Mouse (Mus musculus) right cerebral cortex, postnatal 10 days (tissue): ENCODE data around the gene Itih3.
A peak's percentile ranks its signal among the peaks of the same experiment; 100 is the strongest.

Experiments used
- DNase-seq, 2 experiments: peaks; one replicate each; pipeline ENCODE4 v3.0.0; 2021; ENCODE audit warnings: low spot score in 2 of 2

The Itih3 gene

GRCm38 (mm10) chr14:30902628-30903027 lies 20.9 kb downstream of the Itih3 start:
- no peak for DNase-seq

DNA sequence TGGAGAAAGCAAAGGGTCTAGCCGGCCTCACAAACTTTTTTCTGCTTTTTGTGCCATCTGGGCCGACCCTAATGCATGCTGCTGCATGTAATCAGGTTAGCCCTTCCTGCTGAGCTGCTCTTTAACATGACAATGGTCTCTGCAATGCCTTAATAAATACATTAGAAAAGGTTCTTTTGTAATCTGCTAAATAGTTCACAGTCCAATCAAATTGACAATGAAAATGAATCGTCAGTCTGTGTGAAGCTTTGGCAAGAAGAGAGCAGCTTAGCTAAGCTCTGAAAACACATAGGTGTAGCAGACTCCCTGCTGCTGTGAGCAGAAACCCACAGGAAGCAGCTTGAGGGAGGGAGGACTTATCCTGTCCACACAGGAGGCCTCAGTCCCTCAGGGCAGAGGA lies 23.6 kb downstream of the Itih3 start:
- no peak for DNase-seq

DNA sequence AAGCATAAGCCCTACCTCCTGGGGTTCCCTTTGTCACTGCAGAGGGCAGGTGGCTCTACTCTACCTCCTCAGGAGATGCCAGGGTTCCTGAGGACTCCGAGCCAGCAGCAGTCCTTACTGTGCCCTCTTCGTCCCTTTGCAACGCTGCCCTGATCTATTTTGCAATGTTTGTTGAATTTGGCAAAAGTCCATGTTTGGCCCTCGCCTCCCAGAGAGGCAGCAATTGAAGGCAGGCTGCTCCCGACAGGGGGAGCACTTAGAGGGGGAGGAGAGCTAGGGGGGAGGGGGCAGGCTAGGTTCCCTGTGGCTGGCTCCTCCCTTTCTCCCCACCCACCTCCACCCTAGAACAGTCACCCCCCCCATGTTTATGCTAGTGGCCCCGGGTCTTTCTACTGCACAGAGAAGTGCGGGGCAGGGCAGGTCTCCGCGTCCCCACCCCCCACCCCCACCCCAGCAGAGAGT lies 35.3 kb downstream of the Itih3 start:
- no peak for DNase-seq

DNA sequence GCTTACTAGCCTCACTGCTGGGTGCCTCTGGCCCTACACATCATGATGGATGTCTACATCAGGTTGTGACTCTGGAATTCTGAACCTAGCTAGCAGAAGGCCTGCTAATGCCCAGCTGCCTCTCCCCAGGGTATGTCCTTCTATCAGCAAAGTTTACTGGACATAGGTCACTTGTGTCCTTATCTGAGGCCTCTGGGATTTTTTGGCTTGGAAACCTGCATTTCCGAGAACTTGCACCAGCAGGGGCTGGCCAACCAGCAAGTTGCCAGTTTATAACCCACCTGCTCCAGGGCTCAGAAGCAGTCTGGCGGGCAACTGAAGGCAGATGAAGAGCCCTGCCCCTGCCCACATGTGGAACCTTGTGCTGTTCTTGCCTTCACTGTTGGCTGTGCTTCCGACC lies 37.4 kb downstream of the Itih3 start, which contains the start of gene Itih4:
Gene Itih4 (plus strand): TSS at position 273 of the 400 bp plus-strand sequence.
- DNase-seq, result no peak

DNA sequence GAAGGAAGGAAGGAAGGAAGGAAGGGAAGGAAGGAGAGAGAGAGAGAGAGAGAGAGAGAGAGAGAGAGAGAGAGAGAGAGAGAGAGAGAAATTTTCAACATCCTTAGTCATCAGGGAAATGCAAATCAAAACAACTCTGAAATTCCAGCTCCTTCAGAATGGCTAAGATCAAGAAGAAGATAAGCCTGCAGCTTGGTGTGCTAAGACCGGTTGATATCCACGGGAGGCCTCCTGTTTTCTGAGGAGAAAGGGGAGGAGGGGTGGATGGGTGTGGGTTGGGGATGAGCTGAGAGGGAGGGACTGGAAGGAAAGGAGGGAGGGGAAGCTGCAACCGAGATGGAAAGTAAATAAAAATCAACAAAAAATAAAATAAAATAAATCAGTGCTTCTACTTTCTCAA lies 38.3 kb downstream of the Itih3 start:
- DNase-seq, result no peak

DNA sequence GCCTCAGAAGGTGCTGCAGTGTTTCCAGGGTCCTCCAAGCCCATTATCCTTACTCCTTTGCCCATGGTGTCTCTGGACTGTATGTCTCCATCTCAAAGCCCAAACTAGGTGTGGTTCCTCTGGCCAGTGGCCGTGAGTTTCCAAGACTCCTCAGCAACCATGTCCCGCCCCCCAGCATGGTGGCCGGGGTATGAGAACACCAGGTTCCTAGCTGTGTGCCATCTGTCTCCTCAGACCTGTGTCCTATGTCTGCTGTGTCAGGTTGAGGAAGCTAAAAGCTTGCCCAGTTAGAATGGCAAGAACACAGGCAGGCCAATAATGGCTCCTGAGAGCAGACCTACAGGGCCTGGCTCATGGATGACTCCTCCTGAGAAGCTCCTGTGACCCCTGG lies 41.8 kb downstream of the Itih3 start:
- no peak for DNase-seq

DNA sequence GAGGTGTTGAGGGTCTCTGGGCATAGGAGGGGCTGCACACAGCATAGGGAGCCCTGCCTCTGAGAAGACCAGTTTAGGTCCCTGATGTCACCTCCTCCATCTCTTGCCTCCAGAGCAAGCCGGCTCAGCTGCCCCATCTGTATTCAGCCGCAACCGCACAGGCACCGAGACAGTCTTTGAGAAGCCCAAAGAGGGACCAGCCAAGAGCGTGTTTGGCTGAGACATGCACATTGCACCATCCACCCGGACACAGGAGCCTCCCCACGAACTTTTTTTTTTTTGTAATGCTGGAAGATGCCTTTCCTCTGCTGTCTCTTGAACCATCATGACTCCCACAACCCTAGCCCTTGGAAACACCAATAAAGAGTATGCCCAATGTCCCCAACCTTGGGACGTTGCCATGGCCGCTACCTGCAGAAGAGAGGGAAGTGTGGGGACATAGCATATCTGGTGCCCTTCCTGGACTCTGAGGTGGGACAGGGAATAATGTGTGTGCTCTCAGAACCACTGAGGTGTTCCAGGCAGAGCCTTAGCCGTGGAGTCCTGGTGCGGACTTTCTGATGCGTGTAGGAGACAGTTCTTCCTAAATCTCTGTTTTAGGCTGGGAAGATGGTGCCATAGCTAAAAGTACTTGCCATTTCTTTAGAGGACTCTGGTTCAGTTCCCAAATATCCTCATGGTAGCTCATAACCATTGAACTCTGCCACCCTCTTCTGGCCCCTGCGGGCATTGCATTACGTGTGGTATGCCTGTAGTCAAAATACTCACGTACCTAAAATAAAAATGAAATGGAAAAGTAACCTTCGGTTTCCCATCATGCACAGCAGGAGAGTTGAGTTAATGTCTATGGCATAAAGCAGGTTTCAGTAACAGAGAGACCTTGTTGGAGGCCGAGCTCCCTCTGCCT lies 42.5 kb downstream of the Itih3 start:
- DNase-seq, result peak in 1 of 2 experiments; percentile 70

DNA sequence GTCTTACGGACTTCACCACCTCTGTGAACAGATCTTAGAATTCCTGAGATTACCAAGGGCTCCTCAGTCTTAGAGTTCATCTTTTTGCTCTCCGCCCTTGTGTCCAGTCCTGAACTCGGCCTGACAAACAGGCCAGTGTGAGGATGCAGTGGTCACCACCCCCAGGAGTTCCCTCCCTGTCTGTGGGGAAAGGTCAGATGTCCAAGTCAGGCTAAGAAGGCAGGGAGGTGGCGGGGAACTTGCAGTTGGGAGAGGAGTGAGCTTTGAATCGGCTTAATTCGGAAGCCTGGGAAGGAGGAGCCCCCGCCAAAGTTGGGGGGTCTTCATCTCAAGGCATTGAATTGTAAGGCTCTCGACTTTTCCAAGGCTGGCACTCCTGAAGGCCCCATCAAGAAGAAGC lies 43.3 kb downstream of the Itih3 start:
- DNase-seq, result no peak

DNA sequence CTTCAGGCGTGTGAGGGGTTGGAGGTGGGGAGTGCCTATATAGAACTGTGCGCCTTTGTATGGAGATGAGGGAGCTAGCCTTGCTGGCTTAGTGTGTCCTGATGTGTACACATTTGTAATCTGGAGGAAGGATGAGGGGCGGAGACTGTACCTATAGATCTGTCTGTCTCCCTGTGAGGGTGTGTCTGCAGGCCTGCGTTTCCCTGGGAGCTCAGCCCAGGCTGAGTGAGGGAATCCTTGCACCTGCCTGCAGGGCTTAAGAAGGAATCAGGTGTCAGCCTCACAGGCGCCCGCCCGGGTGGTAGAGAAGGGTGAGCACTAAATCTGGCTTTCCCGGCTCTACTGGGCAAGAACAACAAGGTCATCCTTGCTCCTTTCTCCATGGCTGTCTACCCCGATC lies 43.8 kb downstream of the Itih3 start:
- DNase-seq, result no peak

GRCm38 (mm10) chr14:30878958-30879571 lies 44.5 kb downstream of the Itih3 start, which contains the start of gene Mustn1:
Mustn1 (plus strand) TSS chr14:30879200.
- DNase-seq, result peak in 1 of 2 experiments; percentile 56

- no peak for DNase-seq
Measured at GRCm38 (mm10) chr14:30877827-30878226, 45.7 kb downstream of the Itih3 start.

DNA sequence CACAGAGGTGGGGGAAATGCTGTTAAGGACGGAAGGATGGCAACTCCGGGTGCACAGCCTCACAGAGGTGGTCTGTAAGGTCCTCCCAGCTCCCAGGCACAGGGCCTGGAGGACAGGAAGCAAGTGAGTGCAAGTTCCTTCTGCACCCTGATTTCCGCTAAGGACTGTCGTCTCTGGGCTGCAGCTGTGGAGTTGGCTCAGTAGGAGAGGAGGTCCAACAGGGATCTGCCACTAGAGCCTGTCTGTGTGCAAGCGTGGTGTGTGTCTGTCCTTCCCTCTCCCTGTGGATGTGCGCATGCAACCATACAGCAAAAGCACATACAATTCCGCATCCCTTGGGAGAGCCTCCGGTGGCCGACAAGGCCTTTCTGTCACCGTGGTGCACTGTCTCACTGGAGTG lies 47.1 kb downstream of the Itih3 start:
- no peak for DNase-seq

- no peak for DNase-seq
Measured at GRCm38 (mm10) chr14:30875955-30876354, 47.6 kb downstream of the Itih3 start.

- DNase-seq, result no peak
Measured at GRCm38 (mm10) chr14:30875130-30875865, 48.3 kb downstream of the Itih3 start.

GRCm38 (mm10) chr14:30874095-30874700 lies 49.4 kb downstream of the Itih3 start:
- peak in 1 of 2 experiments; percentile 23 for DNase-seq

GRCm38 (mm10) chr14:30870206-30871147 lies 53.1 kb downstream of the Itih3 start:
- peak in 1 of 2 experiments; percentile 53 for DNase-seq

DNA sequence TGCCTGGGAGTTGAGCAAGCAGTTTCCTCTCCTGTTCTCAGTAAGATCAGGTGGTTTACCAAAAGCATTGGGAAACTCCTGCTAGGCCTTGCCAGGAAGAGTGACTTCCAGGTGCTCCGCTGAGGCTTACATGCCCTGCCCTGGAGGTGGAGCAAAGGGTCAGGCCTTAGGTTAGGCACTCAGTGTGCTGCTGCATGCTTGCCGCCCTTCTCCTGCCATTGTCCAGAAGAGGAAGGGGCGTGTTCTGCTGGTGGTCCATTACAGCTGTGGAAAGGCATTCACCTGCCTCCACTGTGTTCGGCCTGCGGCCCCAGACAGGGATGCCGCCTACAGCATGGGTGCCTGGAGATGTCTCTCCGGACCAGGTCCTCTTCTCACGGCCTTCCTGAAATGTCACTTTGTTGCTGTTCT lies 54.2 kb downstream of the Itih3 start:
- no peak for DNase-seq

DNA sequence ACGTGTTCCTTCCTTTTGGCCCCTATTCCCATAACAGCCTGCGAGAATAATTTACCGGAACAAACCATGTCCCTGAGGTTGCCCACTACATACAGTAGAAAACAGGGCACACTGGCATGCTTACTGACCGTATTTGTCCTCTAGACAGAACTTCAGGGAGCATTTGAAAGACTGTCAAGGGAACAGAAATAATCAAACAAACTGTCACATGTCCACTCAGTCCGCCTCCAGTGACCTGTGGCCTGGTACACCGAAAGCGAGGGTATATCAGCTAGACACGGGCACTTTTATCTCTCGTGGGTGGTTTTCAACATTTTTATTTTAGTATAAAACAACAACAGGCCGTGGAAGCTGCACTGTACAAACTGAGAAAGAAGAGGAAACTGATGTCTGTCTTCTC lies 54.7 kb downstream of the Itih3 start:
- DNase-seq, result no peak

GRCm38 (mm10) chr14:30867042-30867441 lies 56.5 kb downstream of the Itih3 start:
- peak; percentile 80 to 87 for DNase-seq

GRCm38 (mm10) chr14:30865311-30865710 lies 58.2 kb downstream of the Itih3 start:
- DNase-seq, result no peak

GRCm38 (mm10) chr14:30862368-30862767 lies 61.2 kb downstream of the Itih3 start:
- DNase-seq, result no peak
